Mouse (Mus musculus): ENCODE measurements around the gene Dera. TPM values are rescaled to one million over a fixed set of nuclear protein-coding genes. Genes with fewer than 3 reads are reported as not detected.
"Not testable (repeated sequence)": the region's sequence is repeated elsewhere in the genome, so short reads cannot be mapped to it uniquely, and the experiment has no call there.

The Dera gene
- 12.8 and 17.8 TPM in 2 replicates for polyA plus RNA-seq (2014; fragmentation: Nextera tagmentation; extraction: Ambion mirVana)

GRCm38 (mm10) chr6:137754056-137754856 lies at the start of gene Dera:
Gene Dera (plus strand): TSS chr6:137754546.
- H3K4me3 ChIP-seq (ENCODE audit: low read depth, low read length), result peak within 1 kb of the TSS; percentile 45
- peak within 1 kb of the TSS; percentile 63 for H3K9ac ChIP-seq (ENCODE audit: low read length)
- H3K4me2 ChIP-seq (ENCODE audit: low read length), result peak within 1 kb of the TSS; percentile 68
- H3K27me3 ChIP-seq (replicated peaks; ENCODE audit: control insufficient read depth, insufficient read depth, low read length), result no peaks in the 10 kb centered on the region
- peaks cover 3% of the 10 kb centered on the region; the same call in 1 of the 2 replicates for H3K4me1 ChIP-seq (ENCODE audit: control insufficient read depth, insufficient read depth, low read length)
- DNase-seq (ENCODE audit: low spot score) (peak; percentile 73), ATAC-seq (peak; percentile 78)
- no peak within 1 kb of the TSS for H3K27ac ChIP-seq (ENCODE audit: low read depth, low read length)
- H3K36me3 ChIP-seq (ENCODE audit: control insufficient read depth, insufficient read depth, low read length), result peaks cover 30% of the 10 kb centered on the region
- H3K9me3 ChIP-seq (replicated peaks; ENCODE audit: control insufficient read depth, low read length), result no peaks in the 10 kb centered on the region
- 11% methylated on average over 26 of the region's 26 CpGs for WGBS

GRCm38 (mm10) chr6:137706209-137706608 lies 48.1 kb upstream of the Dera start:
- Histone ChIP-seq H3K4me3 (ENCODE audit: low read depth, low read length) (no peak overlapping the region), H3K4me2 (ENCODE audit: low read length) (no peak overlapping the region), H3K4me1 (ENCODE audit: control insufficient read depth, insufficient read depth, low read length) (no peaks in the 10 kb centered on the region), H3K9ac (ENCODE audit: low read length) (no peak overlapping the region), H3K27me3 (replicated peaks; ENCODE audit: control insufficient read depth, insufficient read depth, low read length) (no peaks in the 10 kb centered on the region), H3K36me3 (ENCODE audit: control insufficient read depth, insufficient read depth, low read length) (no peaks in the 10 kb centered on the region), H3K27ac (ENCODE audit: low read depth, low read length) (no peak overlapping the region), H3K9me3 (replicated peaks; ENCODE audit: control insufficient read depth, low read length) (no peaks in the 10 kb centered on the region)
- no peak for DNase-seq (ENCODE audit: low spot score)
- WGBS, result 96% methylated on average over 10 of the region's 10 CpGs
- no peak for ATAC-seq

- not testable (repeated sequence) for H3K36me3 ChIP-seq (ENCODE audit: control insufficient read depth, insufficient read depth, low read length); ATAC-seq; H3K9ac ChIP-seq (ENCODE audit: low read length); DNase-seq (ENCODE audit: low spot score); H3K27ac ChIP-seq (ENCODE audit: low read depth, low read length); H3K4me2 ChIP-seq (ENCODE audit: low read length); H3K4me3 ChIP-seq (ENCODE audit: low read depth, low read length); H3K4me1 ChIP-seq (ENCODE audit: control insufficient read depth, insufficient read depth, low read length); H3K27me3 ChIP-seq (replicated peaks; ENCODE audit: control insufficient read depth, insufficient read depth, low read length); H3K9me3 ChIP-seq (replicated peaks; ENCODE audit: control insufficient read depth, low read length)
- 90% methylated on average over 13 of the region's 13 CpGs for WGBS
Observed at GRCm38 (mm10) chr6:137708726-137709405, 45.5 kb upstream of the Dera start.

GRCm38 (mm10) chr6:137710179-137711037 lies 43.9 kb upstream of the Dera start:
- H3K27me3 ChIP-seq (replicated peaks; ENCODE audit: control insufficient read depth, insufficient read depth, low read length), result no peaks in the 10 kb centered on the region
- 83% methylated on average over 14 of the region's 14 CpGs for WGBS
- no peak overlapping the region for H3K27ac ChIP-seq (ENCODE audit: low read depth, low read length)
- H3K4me3 ChIP-seq (ENCODE audit: low read depth, low read length), result no peak overlapping the region
- H3K4me1 ChIP-seq (ENCODE audit: control insufficient read depth, insufficient read depth, low read length), result no peaks in the 10 kb centered on the region; the same call in 1 of the 2 replicates
- no peak for ATAC-seq
- H3K9ac ChIP-seq (ENCODE audit: low read length), result no peak overlapping the region
- peak; percentile 5 for DNase-seq (ENCODE audit: low spot score)
- H3K4me2 ChIP-seq (ENCODE audit: low read length), result no peak overlapping the region
- no peaks in the 10 kb centered on the region for H3K36me3 ChIP-seq (ENCODE audit: control insufficient read depth, insufficient read depth, low read length)
- no peaks in the 10 kb centered on the region for H3K9me3 ChIP-seq (replicated peaks; ENCODE audit: control insufficient read depth, low read length)

GRCm38 (mm10) chr6:137712654-137713309 lies 41.6 kb upstream of the Dera start:
- ATAC-seq (no peak; the same call in 1 of the 2 replicates), DNase-seq (ENCODE audit: low spot score) (peak; percentile 32)
- Histone ChIP-seq H3K9ac (ENCODE audit: low read length) (no peak overlapping the region), H3K9me3 (replicated peaks; ENCODE audit: control insufficient read depth, low read length) (no peaks in the 10 kb centered on the region), H3K27me3 (replicated peaks; ENCODE audit: control insufficient read depth, insufficient read depth, low read length) (no peaks in the 10 kb centered on the region), H3K36me3 (ENCODE audit: control insufficient read depth, insufficient read depth, low read length) (no peaks in the 10 kb centered on the region), H3K4me2 (ENCODE audit: low read length) (no peak overlapping the region), H3K4me1 (ENCODE audit: control insufficient read depth, insufficient read depth, low read length) (no peaks in the 10 kb centered on the region; the same call in 1 of the 2 replicates), H3K27ac (ENCODE audit: low read depth, low read length) (no peak overlapping the region), H3K4me3 (ENCODE audit: low read depth, low read length) (no peak overlapping the region)
- WGBS, result 35% methylated on average over 7 of the region's 7 CpGs

- Histone ChIP-seq H3K27me3 (replicated peaks; ENCODE audit: control insufficient read depth, insufficient read depth, low read length) (no peaks in the 10 kb centered on the region), H3K4me3 (ENCODE audit: low read depth, low read length) (no peak overlapping the region), H3K36me3 (ENCODE audit: control insufficient read depth, insufficient read depth, low read length) (no peaks in the 10 kb centered on the region), H3K9me3 (replicated peaks; ENCODE audit: control insufficient read depth, low read length) (no peaks in the 10 kb centered on the region), H3K4me1 (ENCODE audit: control insufficient read depth, insufficient read depth, low read length) (no peaks in the 10 kb centered on the region; the same call in 1 of the 2 replicates), H3K4me2 (ENCODE audit: low read length) (no peak overlapping the region), H3K27ac (ENCODE audit: low read depth, low read length) (no peak overlapping the region; the same call in 1 of the 2 replicates), H3K9ac (ENCODE audit: low read length) (no peak overlapping the region)
- DNase-seq (ENCODE audit: low spot score), result peak; percentile 19
- 69% methylated on average over 3 of the region's 3 CpGs for whole genome bisulfite sequencing
- peak; percentile 44; the same call in 1 of the 2 replicates for ATAC-seq
Observed at GRCm38 (mm10) chr6:137713310-137713664, 41.1 kb upstream of the Dera start.

GRCm38 (mm10) chr6:137716802-137717201 lies 37.5 kb upstream of the Dera start:
- ATAC-seq, result no peak
- H3K9me3 ChIP-seq (replicated peaks; ENCODE audit: control insufficient read depth, low read length), result no peaks in the 10 kb centered on the region
- H3K27ac ChIP-seq (ENCODE audit: low read depth, low read length), result no peak overlapping the region
- no peaks in the 10 kb centered on the region for H3K27me3 ChIP-seq (replicated peaks; ENCODE audit: control insufficient read depth, insufficient read depth, low read length)
- no peaks in the 10 kb centered on the region for H3K36me3 ChIP-seq (ENCODE audit: control insufficient read depth, insufficient read depth, low read length)
- H3K4me3 ChIP-seq (ENCODE audit: low read depth, low read length), result no peak overlapping the region
- no peaks in the 10 kb centered on the region; the same call in 1 of the 2 replicates for H3K4me1 ChIP-seq (ENCODE audit: control insufficient read depth, insufficient read depth, low read length)
- H3K4me2 ChIP-seq (ENCODE audit: low read length), result no peak overlapping the region
- no peak for DNase-seq (ENCODE audit: low spot score)
- no peak overlapping the region for H3K9ac ChIP-seq (ENCODE audit: low read length)
- WGBS, result 54% methylated on average over 5 of the region's 5 CpGs

- no peak overlapping the region for H3K9ac ChIP-seq (ENCODE audit: low read length)
- H3K4me1 ChIP-seq (ENCODE audit: control insufficient read depth, insufficient read depth, low read length), result no peaks in the 10 kb centered on the region
- no peaks in the 10 kb centered on the region for H3K36me3 ChIP-seq (ENCODE audit: control insufficient read depth, insufficient read depth, low read length)
- ATAC-seq (no peak), DNase-seq (ENCODE audit: low spot score) (no peak)
- H3K4me3 ChIP-seq (ENCODE audit: low read depth, low read length), result no peak overlapping the region
- H3K9me3 ChIP-seq (replicated peaks; ENCODE audit: control insufficient read depth, low read length), result no peaks in the 10 kb centered on the region
- no peak overlapping the region for H3K4me2 ChIP-seq (ENCODE audit: low read length)
- H3K27ac ChIP-seq (ENCODE audit: low read depth, low read length), result no peak overlapping the region
- 92% methylated on average over 15 of the region's 15 CpGs for WGBS
- H3K27me3 ChIP-seq (replicated peaks; ENCODE audit: control insufficient read depth, insufficient read depth, low read length), result no peaks in the 10 kb centered on the region
Observed at GRCm38 (mm10) chr6:137722220-137722931, 32.0 kb upstream of the Dera start.
